Mouse (Mus musculus): ENCODE measurements around the gene Cacna2d4. TPM values are rescaled to one million over a fixed set of nuclear protein-coding genes. Genes with fewer than 3 reads are reported as not detected.

The Cacna2d4 gene
- polyA plus RNA-seq, 1 experiment from 2014 or later, result not detected

DNA sequence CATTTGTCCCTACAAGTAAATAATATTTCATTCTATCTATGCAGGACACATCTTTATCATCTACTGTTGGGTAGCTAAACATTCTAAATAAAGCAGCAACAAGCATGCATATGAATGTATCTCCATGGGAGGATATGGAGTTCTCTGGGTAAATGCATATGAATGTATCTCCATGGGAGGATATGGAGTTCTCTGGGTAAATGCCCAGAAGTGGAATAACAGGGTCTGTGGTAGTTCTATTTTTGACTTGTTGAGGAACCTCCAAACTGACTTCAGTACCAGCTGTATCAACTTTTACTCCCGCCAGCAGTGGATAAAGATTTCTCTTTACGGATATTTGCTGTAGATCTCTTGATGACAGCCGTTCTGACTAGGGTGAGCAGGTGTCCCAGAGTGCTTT lies 12.3 kb downstream of the Cacna2d4 start:
- no peak for ATAC-seq (ENCODE audit: insufficient read depth, low FRiP score)
- Histone ChIP-seq H3K4me3 (replicated peaks; ENCODE audit: low read length) (no peak overlapping the region), H3K4me2 (ENCODE audit: low read depth, low read length) (no peak overlapping the region), H3K36me3 (ENCODE audit: control insufficient read depth, insufficient read depth, low read length) (no peaks in the 10 kb centered on the region), H3K27ac (ENCODE audit: low read length) (no peak overlapping the region), H3K9me3 (replicated peaks; ENCODE audit: control insufficient read depth, low read length) (no peaks in the 10 kb centered on the region), H3K4me1 (ENCODE audit: control insufficient read depth, insufficient read depth, low read length) (no peaks in the 10 kb centered on the region), H3K27me3 (ENCODE audit: control insufficient read depth, insufficient read depth, low read length) (no peaks in the 10 kb centered on the region), H3K9ac (ENCODE audit: low read length) (no peak overlapping the region)
- WGBS, result 79% methylated on average over 3 of the region's 3 CpGs

DNA sequence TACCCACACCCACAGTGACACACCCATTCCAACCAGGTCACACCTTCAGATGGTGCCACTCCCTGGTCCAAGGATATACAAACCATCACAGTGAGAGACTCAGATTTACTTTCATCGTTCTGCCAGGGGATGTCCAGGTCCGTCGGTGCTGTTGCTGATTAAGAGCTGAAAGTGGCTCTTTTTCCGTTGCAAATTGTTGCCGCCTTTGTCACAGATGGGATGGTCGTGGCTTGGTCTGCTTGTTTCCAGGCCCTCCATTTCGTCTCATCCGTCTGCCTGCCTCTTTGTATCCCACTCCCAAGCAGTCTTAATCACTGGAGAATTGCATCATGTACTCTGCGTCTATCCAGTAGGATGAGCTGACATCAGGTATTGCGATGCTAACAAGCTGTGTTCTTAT lies 13.4 kb downstream of the Cacna2d4 start:
- WGBS, result 88% methylated on average over 10 of the region's 10 CpGs
- Histone ChIP-seq H3K27me3 (ENCODE audit: control insufficient read depth, insufficient read depth, low read length) (no peaks in the 10 kb centered on the region), H3K4me1 (ENCODE audit: control insufficient read depth, insufficient read depth, low read length) (no peaks in the 10 kb centered on the region), H3K9me3 (replicated peaks; ENCODE audit: control insufficient read depth, low read length) (no peaks in the 10 kb centered on the region), H3K4me2 (ENCODE audit: low read depth, low read length) (no peak overlapping the region), H3K36me3 (ENCODE audit: control insufficient read depth, insufficient read depth, low read length) (no peaks in the 10 kb centered on the region), H3K27ac (ENCODE audit: low read length) (no peak overlapping the region), H3K4me3 (replicated peaks; ENCODE audit: low read length) (no peak overlapping the region), H3K9ac (ENCODE audit: low read length) (no peak overlapping the region)
- ATAC-seq (ENCODE audit: insufficient read depth, low FRiP score), result no peak

- H3K27me3 ChIP-seq (ENCODE audit: control insufficient read depth, insufficient read depth, low read length), result no peaks in the 10 kb centered on the region
- ATAC-seq (ENCODE audit: insufficient read depth, low FRiP score), result no peak
- no peaks in the 10 kb centered on the region for H3K36me3 ChIP-seq (ENCODE audit: control insufficient read depth, insufficient read depth, low read length)
- no peaks in the 10 kb centered on the region for H3K9me3 ChIP-seq (replicated peaks; ENCODE audit: control insufficient read depth, low read length)
- H3K4me1 ChIP-seq (ENCODE audit: control insufficient read depth, insufficient read depth, low read length), result no peaks in the 10 kb centered on the region
- H3K4me2 ChIP-seq (ENCODE audit: low read depth, low read length), result no peak overlapping the region
- H3K27ac ChIP-seq (ENCODE audit: low read length), result no peak overlapping the region
- H3K4me3 ChIP-seq (replicated peaks; ENCODE audit: low read length), result no peak overlapping the region
- H3K9ac ChIP-seq (ENCODE audit: low read length), result no peak overlapping the region
- WGBS, result 77% methylated on average over 4 of the region's 4 CpGs
Observed at GRCm38 (mm10) chr6:119251704-119252103, 15.4 kb downstream of the Cacna2d4 start.

DNA sequence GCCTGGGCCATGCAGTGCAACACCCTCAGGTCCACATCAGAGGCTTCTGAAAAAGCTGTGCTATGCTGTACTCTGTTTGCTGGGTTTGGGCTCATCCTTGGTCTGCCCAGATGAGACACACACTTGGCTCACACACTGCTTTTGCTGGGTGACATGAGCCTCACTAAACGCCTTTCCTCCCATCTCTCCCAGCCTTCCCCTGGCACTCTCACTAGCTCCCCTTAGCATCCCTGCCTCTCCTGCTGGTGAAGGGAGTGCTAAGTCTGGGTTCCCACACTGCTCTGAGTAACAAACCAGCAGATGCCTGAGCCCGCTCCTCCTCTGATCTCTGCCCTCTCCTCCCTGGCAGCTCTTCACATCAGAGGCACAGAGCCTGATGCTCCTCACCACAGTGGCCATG lies 40.4 kb downstream of the Cacna2d4 start:
- no peak overlapping the region for H3K27ac ChIP-seq (ENCODE audit: low read length)
- H3K4me2 ChIP-seq (ENCODE audit: low read depth, low read length), result no peak overlapping the region
- no peaks in the 10 kb centered on the region for H3K36me3 ChIP-seq (ENCODE audit: control insufficient read depth, insufficient read depth, low read length)
- WGBS, result 66% methylated on average over 2 of the region's 2 CpGs
- no peaks in the 10 kb centered on the region for H3K27me3 ChIP-seq (ENCODE audit: control insufficient read depth, insufficient read depth, low read length)
- no peak overlapping the region for H3K4me3 ChIP-seq (replicated peaks; ENCODE audit: low read length)
- H3K4me1 ChIP-seq (ENCODE audit: control insufficient read depth, insufficient read depth, low read length), result no peaks in the 10 kb centered on the region
- no peak overlapping the region for H3K9ac ChIP-seq (ENCODE audit: low read length)
- no peaks in the 10 kb centered on the region for H3K9me3 ChIP-seq (replicated peaks; ENCODE audit: control insufficient read depth, low read length)
- ATAC-seq (ENCODE audit: insufficient read depth, low FRiP score), result no peak

- H3K4me1 ChIP-seq (ENCODE audit: control insufficient read depth, insufficient read depth, low read length), result no peaks in the 10 kb centered on the region
- no peaks in the 10 kb centered on the region for H3K27me3 ChIP-seq (ENCODE audit: control insufficient read depth, insufficient read depth, low read length)
- no peak overlapping the region for H3K9ac ChIP-seq (ENCODE audit: low read length)
Observed at GRCm38 (mm10) chr6:119280761-119281160, 44.4 kb downstream of the Cacna2d4 start.

GRCm38 (mm10) chr6:119301310-119301709 lies 65.0 kb downstream of the Cacna2d4 start:
- Histone ChIP-seq H3K36me3 (ENCODE audit: control insufficient read depth, insufficient read depth, low read length) (no peaks in the 10 kb centered on the region), H3K27me3 (ENCODE audit: control insufficient read depth, insufficient read depth, low read length) (no peaks in the 10 kb centered on the region), H3K4me3 (replicated peaks; ENCODE audit: low read length) (no peak overlapping the region), H3K27ac (ENCODE audit: low read length) (no peak overlapping the region), H3K4me1 (ENCODE audit: control insufficient read depth, insufficient read depth, low read length) (no peaks in the 10 kb centered on the region), H3K9ac (ENCODE audit: low read length) (no peak overlapping the region), H3K4me2 (ENCODE audit: low read depth, low read length) (no peak overlapping the region), H3K9me3 (replicated peaks; ENCODE audit: control insufficient read depth, low read length) (no peaks in the 10 kb centered on the region)
- 89% methylated on average over 3 of the region's 3 CpGs for WGBS
- no peak for ATAC-seq (ENCODE audit: insufficient read depth, low FRiP score)

More at GRCm38 (mm10) chr6:119280761-119281160, 44.4 kb downstream of the Cacna2d4 start:
- 64% methylated on average over 9 of the region's 9 CpGs for WGBS
- no peak overlapping the region for H3K4me2 ChIP-seq (ENCODE audit: low read depth, low read length)
- no peak for ATAC-seq (ENCODE audit: insufficient read depth, low FRiP score)
- H3K9me3 ChIP-seq (replicated peaks; ENCODE audit: control insufficient read depth, low read length), result no peaks in the 10 kb centered on the region; the same call in 1 of the 2 replicates
- no peak overlapping the region for H3K4me3 ChIP-seq (replicated peaks; ENCODE audit: low read length)
- H3K27ac ChIP-seq (ENCODE audit: low read length), result no peak overlapping the region
- no peaks in the 10 kb centered on the region for H3K36me3 ChIP-seq (ENCODE audit: control insufficient read depth, insufficient read depth, low read length)

GRCm38 (mm10) chr6:119303331-119303730 lies 67.0 kb downstream of the Cacna2d4 start:
- H3K27ac ChIP-seq (ENCODE audit: low read length), result no peak overlapping the region
- no peaks in the 10 kb centered on the region for H3K4me1 ChIP-seq (ENCODE audit: control insufficient read depth, insufficient read depth, low read length)
- H3K27me3 ChIP-seq (ENCODE audit: control insufficient read depth, insufficient read depth, low read length), result no peaks in the 10 kb centered on the region
- no peak overlapping the region for H3K9ac ChIP-seq (ENCODE audit: low read length)
- H3K36me3 ChIP-seq (ENCODE audit: control insufficient read depth, insufficient read depth, low read length), result no peaks in the 10 kb centered on the region
- H3K4me3 ChIP-seq (replicated peaks; ENCODE audit: low read length), result no peak overlapping the region
- H3K4me2 ChIP-seq (ENCODE audit: low read depth, low read length), result no peak overlapping the region
- WGBS, result 82% methylated on average over 6 of the region's 6 CpGs
- H3K9me3 ChIP-seq (replicated peaks; ENCODE audit: control insufficient read depth, low read length), result no peaks in the 10 kb centered on the region
- ATAC-seq (ENCODE audit: insufficient read depth, low FRiP score), result no peak

- no peaks in the 10 kb centered on the region for H3K36me3 ChIP-seq (ENCODE audit: control insufficient read depth, insufficient read depth, low read length)
- H3K4me1 ChIP-seq (ENCODE audit: control insufficient read depth, insufficient read depth, low read length), result no peaks in the 10 kb centered on the region
- H3K4me3 ChIP-seq (replicated peaks; ENCODE audit: low read length), result no peak overlapping the region
- no peaks in the 10 kb centered on the region for H3K27me3 ChIP-seq (ENCODE audit: control insufficient read depth, insufficient read depth, low read length)
- 67% methylated on average over 10 of the region's 10 CpGs for WGBS
- ATAC-seq (ENCODE audit: insufficient read depth, low FRiP score), result no peak
- H3K27ac ChIP-seq (ENCODE audit: low read length), result no peak overlapping the region
- H3K9me3 ChIP-seq (replicated peaks; ENCODE audit: control insufficient read depth, low read length), result no peaks in the 10 kb centered on the region
- H3K9ac ChIP-seq (ENCODE audit: low read length), result no peak overlapping the region
- no peak overlapping the region for H3K4me2 ChIP-seq (ENCODE audit: low read depth, low read length)
Observed at GRCm38 (mm10) chr6:119307867-119308413, 71.6 kb downstream of the Cacna2d4 start.

- Histone ChIP-seq H3K27me3 (ENCODE audit: control insufficient read depth, insufficient read depth, low read length) (no peaks in the 10 kb centered on the region), H3K4me1 (ENCODE audit: control insufficient read depth, insufficient read depth, low read length) (no peaks in the 10 kb centered on the region), H3K36me3 (ENCODE audit: control insufficient read depth, insufficient read depth, low read length) (no peaks in the 10 kb centered on the region), H3K27ac (ENCODE audit: low read length) (no peak overlapping the region), H3K9ac (ENCODE audit: low read length) (no peak overlapping the region), H3K9me3 (replicated peaks; ENCODE audit: control insufficient read depth, low read length) (no peaks in the 10 kb centered on the region), H3K4me3 (replicated peaks; ENCODE audit: low read length) (no peak overlapping the region), H3K4me2 (ENCODE audit: low read depth, low read length) (no peak overlapping the region)
- ATAC-seq (ENCODE audit: insufficient read depth, low FRiP score), result no peak
- 56% methylated on average over 9 of the region's 9 CpGs for WGBS
Observed at GRCm38 (mm10) chr6:119310176-119310575, 73.8 kb downstream of the Cacna2d4 start.

DNA sequence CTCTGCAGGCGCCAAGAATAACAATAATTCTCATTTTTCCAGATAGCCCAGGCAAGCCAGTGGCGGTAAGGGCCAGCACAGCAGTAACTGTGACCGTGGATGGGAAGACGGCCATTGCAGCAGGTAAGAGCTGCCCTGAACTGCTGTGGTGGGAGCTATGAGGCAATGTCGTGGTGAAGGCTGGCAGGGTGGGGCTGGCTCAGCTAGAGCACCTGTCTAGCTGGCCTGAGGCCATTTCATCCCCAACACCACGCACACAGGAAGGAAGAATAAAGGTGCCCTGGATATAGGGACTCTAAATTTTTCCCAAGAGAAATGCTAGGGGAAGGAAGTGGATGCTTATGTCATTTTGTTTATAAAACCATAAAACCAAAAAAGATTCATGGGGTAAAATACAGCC lies 76.1 kb downstream of the Cacna2d4 start:
- WGBS, result 78% methylated on average over 6 of the region's 6 CpGs
- Histone ChIP-seq H3K4me2 (ENCODE audit: low read depth, low read length) (no peak overlapping the region), H3K27me3 (ENCODE audit: control insufficient read depth, insufficient read depth, low read length) (no peaks in the 10 kb centered on the region), H3K9me3 (replicated peaks; ENCODE audit: control insufficient read depth, low read length) (no peaks in the 10 kb centered on the region), H3K27ac (ENCODE audit: low read length) (no peak overlapping the region), H3K4me3 (replicated peaks; ENCODE audit: low read length) (no peak overlapping the region), H3K4me1 (ENCODE audit: control insufficient read depth, insufficient read depth, low read length) (no peaks in the 10 kb centered on the region), H3K36me3 (ENCODE audit: control insufficient read depth, insufficient read depth, low read length) (no peaks in the 10 kb centered on the region), H3K9ac (ENCODE audit: low read length) (no peak overlapping the region)
- no peak for ATAC-seq (ENCODE audit: insufficient read depth, low FRiP score)

Data from stomach, embryonic 16.5 days (tissue).